Mouse (Mus musculus) thymus, postnatal 36 days (tissue): ENCODE measurements around the gene Ascl5.
A peak's percentile ranks its signal among the peaks of the same experiment; 100 is the strongest.

Source experiments
- DNase-seq, 2 experiments: peaks; one replicate each; pipeline ENCODE4 v3.0.0; 2022; ENCODE audit warnings: mixed read lengths in 2 of 2

The Ascl5 gene

GRCm38 (mm10) chr1:136051465-136051864, 861 bp downstream of the Ascl5 start:
- peak; percentile 13 to 17 for DNase-seq

DNA sequence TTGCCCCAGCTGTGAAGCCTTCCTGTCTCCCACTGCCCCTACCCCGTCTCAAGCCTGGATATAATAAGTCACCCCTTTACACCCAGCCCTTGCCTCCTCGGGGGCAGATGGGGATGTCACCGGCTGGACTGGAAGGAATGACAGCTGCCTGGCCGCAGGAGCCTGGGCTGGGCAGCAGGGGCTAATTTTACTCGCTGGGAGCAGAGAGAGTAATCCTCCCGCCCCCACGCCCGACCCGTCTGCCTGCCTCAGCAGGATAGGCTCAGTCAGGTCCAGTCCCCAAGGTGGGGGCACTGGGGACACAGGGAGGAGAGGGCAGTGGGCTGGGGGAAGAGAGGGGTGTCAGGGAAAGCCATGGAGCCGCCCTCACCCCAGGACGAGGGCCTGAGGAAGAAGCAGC, 1.9 kb downstream of the Ascl5 start, which contains the start of gene Cacna1s:
Gene Cacna1s, plus strand, starts transcription at position 204 of the 400 bp plus-strand sequence.
- DNase-seq: no peak

GRCm38 (mm10) chr1:136055771-136056170, 5.2 kb downstream of the Ascl5 start:
- DNase-seq: no peak

DNA sequence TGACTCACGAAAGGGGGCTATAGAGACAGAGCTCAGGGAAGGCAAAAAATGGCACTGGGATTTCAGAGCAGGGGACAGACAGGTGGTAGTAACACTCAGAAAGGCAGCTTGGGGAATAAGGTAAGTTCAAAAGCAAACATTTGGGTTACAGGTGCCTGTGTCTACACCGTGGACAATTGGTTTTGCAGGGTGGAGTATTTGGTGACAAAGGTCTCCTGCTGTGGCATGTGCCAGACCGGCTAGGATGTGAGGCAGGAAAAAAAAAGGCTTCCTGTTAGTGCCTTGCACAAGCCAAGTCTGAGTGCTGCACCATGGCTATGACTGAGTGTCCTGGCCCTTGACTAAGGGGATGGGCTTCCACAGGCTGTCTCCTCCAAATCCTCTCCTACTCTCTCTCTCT, 8.0 kb downstream of the Ascl5 start:
- DNase-seq: no peak

- peak; percentile 62 to 65 for DNase-seq
These were observed 10.6 kb downstream of the Ascl5 start for GRCm38 (mm10) chr1:136061041-136061789.

- no peak for DNase-seq
These were observed 11.2 kb downstream of the Ascl5 start for GRCm38 (mm10) chr1:136061790-136062141.

GRCm38 (mm10) chr1:136063991-136064390, 13.4 kb downstream of the Ascl5 start:
- DNase-seq: no peak

DNA sequence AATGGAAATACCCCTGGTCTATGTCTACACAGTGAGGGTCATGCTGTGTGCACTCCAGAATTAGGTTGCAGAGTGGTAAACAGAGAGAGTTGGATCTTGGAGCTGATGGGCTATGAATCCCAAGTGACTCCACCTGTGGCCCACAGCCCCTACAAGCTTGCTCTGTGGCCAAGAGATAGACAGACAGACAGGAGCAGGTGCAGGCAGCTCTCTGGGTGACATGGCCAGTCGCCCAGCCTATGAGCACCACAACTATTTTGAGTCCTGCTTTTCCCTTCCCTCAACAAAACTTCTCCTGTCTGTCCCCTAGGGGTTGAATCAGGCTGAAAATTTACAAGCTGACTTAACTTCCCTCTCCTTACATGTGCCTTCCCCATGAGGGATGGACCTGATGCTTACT, 16.0 kb downstream of the Ascl5 start:
- no peak for DNase-seq

DNA sequence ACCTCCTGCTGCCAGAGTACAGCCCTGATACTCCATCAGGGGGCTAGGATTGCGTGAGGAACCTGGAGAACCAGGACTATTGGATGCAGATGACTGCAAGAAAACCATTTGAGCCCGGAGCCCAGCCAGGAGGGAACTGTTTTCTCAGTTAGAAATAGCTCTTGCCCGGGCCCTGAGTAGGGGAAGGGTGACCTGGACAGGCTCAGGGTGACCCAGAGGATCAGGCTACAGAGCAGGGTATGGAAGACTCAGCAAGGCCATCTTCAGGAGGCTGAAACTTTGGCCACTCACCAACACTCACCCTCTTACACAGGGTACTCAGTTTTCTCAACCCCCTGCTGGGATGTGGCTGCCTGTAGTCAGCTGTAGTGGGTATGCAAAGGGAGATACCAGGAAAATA, 17.0 kb downstream of the Ascl5 start:
- no peak for DNase-seq

- peak; percentile 24 to 31 for DNase-seq
These were observed 25.5 kb downstream of the Ascl5 start for GRCm38 (mm10) chr1:136076086-136076485.

GRCm38 (mm10) chr1:136077656-136078055, 27.1 kb downstream of the Ascl5 start:
- DNase-seq: no peak

DNA sequence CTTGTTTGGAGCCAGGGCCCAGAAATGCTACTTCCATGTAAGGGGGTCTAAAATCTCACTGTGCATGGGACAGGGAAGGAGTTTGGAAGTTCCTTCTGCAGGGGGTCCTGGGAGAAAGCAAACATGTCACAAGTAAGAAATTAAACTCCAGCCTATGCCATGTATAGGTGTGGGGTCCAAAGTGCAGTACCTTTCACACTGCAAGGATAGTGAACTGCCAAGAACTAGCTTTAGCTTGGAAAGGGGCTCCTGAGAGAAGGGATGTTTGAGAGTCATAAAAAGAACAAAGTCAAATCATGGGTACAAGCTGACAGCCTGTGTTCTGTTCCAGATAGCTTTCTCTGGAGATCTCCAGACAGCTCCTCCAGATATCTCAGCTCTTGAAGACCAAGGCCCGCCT, 30.6 kb downstream of the Ascl5 start:
- no peak for DNase-seq

DNA sequence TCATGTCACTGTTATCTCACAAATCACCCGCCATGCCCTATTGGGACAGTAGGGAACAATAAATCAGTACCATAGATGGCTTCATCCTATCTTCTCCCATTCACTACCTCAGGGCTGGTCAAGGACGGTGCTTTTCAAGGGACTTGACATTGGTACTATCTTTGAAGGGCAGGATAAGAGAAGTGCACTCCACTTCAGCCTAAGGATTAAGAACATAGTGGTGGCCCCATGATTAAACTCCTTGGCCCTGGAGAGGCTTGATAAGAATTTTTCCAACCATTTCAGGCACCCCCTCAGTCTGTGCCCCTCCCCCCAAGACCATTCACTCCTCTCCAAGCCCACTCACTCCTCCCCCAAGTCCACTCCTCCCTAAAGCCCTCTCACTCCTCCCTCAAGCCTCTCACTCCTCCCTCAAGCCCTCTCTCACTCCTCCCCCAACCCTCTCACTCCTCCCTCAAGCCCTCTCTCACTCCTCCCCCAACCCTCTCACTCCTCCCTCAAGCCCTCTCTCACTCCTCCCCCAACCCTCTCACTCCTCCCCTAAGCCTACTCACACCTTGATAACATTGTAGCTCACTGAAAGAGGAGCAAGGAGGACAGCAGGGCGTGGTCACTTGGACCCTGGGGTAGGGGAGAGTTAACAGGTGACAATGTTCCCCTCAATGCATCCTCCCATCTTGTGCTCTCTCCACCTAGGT, 35.5 kb downstream of the Ascl5 start:
- no peak for DNase-seq

DNA sequence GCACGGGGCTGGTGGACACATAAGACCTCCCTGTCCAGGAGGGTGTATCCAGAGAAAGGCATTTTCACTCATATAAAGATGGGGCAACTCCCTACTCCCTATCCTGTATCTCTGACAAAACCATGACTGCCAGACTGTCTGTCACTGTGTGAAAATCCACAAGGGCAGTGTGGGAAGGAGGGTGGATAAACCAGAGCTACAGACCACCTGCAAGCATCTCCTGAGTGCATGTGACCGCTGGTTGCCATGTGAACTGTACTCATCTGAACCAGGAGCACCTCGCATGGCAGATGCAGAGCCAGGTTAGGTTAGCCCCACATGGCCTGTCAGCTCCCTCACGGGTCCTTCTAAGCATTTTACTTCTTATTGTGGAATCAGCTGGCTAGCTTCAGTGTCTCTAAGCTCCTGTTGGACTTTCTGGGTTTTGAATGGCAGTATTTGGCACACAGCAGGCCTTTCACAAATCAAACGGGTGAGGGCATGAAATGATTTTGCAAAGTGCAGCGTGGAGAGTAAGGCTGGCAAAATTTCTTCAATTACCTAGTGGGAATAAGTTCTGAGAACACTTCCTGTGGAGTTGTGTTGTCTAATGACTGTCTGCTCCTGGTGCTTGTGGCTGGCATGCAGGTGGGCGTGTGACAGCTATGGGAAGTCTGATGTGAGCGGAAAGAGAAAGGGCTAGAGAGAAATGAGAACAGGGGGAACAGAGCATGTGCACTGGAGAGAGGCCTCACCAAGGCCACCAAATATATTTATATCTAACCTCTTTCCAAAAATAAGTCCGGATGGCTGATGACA, 39.0 kb downstream of the Ascl5 start:
- no peak for DNase-seq

GRCm38 (mm10) chr1:136093726-136094125, 43.1 kb downstream of the Ascl5 start:
- no peak for DNase-seq

GRCm38 (mm10) chr1:136094807-136095206, 44.2 kb downstream of the Ascl5 start:
- no peak for DNase-seq
